Mouse (Mus musculus): ENCODE results near the gene Sc5d. TPM values are rescaled to one million over a fixed set of nuclear protein-coding genes. Genes with fewer than 3 reads are reported as not detected.
A peak's percentile ranks its signal among the peaks of the same experiment; 100 is the strongest.

Gene Sc5d
- polyA plus RNA-seq, 1 experiment from 2014 or later = 36.3 TPM

DNA sequence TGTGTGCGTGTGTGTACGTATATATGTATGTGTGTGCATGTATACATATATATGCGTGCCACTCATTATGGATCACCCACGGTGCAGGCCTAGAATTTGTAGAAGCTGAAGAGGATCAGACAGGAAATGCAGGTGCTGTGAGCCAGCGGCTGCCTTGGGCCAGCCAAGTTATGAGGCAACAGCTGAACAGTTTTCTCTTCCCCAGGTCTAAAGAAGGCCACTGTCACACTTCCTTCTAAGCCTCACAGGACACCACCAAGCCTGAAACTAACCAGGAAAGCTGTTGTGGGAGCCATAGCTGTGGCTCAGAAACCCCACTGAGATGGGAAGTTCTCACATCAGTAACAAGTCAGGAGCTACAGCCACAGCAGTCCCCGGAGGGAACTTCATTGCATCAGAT is 17.4 kb downstream of the Sc5d start:
- Histone ChIP-seq H3K27ac (no peak overlapping the region), H3K4me1 (no peaks in the 10 kb centered on the region), H3K9ac (no peak overlapping the region), H3K9me3 (replicated peaks) (no peaks in the 10 kb centered on the region), H3K27me3 (peaks cover 4% of the 10 kb centered on the region; the same call in 1 of the 2 replicates), H3K4me3 (replicated peaks) (no peak overlapping the region), H3K36me3 (no peaks in the 10 kb centered on the region), H3K4me2 (no peak overlapping the region)
- ATAC-seq (replicated peaks; ENCODE audit: low FRiP score) = no peak
- 87% methylated on average over 6 of the region's 6 CpGs for WGBS

- Histone ChIP-seq H3K36me3 (no peaks in the 10 kb centered on the region), H3K9me3 (replicated peaks) (no peaks in the 10 kb centered on the region), H3K27me3 (peaks cover 6% of the 10 kb centered on the region), H3K27ac (no peak overlapping the region), H3K4me1 (peaks cover 4% of the 10 kb centered on the region), H3K4me3 (replicated peaks) (no peak overlapping the region), H3K9ac (no peak overlapping the region), H3K4me2 (no peak overlapping the region)
- WGBS = 87% methylated on average over 5 of the region's 5 CpGs
- ATAC-seq (replicated peaks; ENCODE audit: low FRiP score) = no peak
These were observed 19.9 kb downstream of the Sc5d start for GRCm38 (mm10) chr9:42244173-42244572.

DNA sequence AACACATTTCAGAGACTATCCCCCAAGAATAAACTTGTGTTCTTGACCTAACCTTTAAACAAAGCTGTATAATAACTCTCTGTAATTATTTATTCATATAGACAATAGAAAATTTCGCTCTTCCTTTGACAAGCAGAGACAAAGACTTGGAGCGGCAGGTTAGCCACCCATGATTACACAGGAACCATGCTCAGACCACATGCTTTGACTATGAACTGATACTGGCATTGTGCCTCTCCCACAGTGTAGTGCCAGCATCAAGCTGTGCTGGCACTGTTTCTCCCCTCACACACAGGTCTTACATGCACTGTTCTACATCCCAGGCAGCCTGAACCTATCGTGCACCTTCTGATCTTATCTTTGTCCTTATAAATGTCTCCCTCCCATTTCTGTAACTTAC is 23.0 kb downstream of the Sc5d start:
- WGBS = 71% methylated on average over 3 of the region's 3 CpGs
- Histone ChIP-seq H3K4me2 (no peak overlapping the region), H3K4me1 (peaks cover 9% of the 10 kb centered on the region), H3K36me3 (no peaks in the 10 kb centered on the region), H3K9ac (no peak overlapping the region), H3K27ac (no peak overlapping the region), H3K9me3 (replicated peaks) (no peaks in the 10 kb centered on the region), H3K27me3 (peaks cover 17% of the 10 kb centered on the region), H3K4me3 (replicated peaks) (no peak overlapping the region)
- ATAC-seq (replicated peaks; ENCODE audit: low FRiP score) = no peak

- peak; percentile 40; the same call in 1 of the 2 replicates for ATAC-seq (replicated peaks; ENCODE audit: low FRiP score)
- peak overlapping the region; percentile 18; the same call in 1 of the 2 replicates for H3K4me3 ChIP-seq (replicated peaks)
- WGBS = 8% methylated on average over 11 of the region's 11 CpGs
- H3K27ac ChIP-seq = no peak overlapping the region
- H3K4me1 ChIP-seq = peaks cover 9% of the 10 kb centered on the region
- H3K9ac ChIP-seq = no peak overlapping the region
- no peaks in the 10 kb centered on the region for H3K36me3 ChIP-seq
- peaks cover 17% of the 10 kb centered on the region for H3K27me3 ChIP-seq
- H3K4me2 ChIP-seq = peak overlapping the region; percentile 52
- H3K9me3 ChIP-seq (replicated peaks) = no peaks in the 10 kb centered on the region
These were observed 23.5 kb downstream of the Sc5d start for GRCm38 (mm10) chr9:42240583-42240992.

DNA sequence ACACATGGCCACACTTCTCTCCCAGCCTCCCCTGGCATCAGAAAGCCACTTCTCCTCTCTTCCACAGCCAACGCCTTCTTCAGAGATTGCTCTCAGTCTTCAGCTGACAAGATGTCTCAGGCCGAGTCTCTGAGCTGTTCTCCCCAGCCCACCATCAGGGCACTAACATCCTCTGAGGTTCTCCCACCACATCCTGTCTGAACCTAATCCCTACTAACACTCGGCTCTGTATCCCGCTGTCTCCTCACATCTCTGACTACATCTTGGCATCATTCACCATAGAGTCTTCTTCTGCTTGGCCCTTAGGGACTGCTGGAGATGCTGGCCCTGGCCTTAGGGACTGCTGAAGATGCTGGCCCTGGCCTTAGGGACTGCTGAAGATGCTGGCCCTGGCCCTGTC is 25.2 kb downstream of the Sc5d start:
- WGBS = 86% methylated on average over 4 of the region's 4 CpGs
- no peaks in the 10 kb centered on the region for H3K36me3 ChIP-seq
- peaks cover 21% of the 10 kb centered on the region for H3K27me3 ChIP-seq
- H3K4me1 ChIP-seq = peaks cover 9% of the 10 kb centered on the region
- ATAC-seq (replicated peaks; ENCODE audit: low FRiP score) = no peak
- no peaks in the 10 kb centered on the region for H3K9me3 ChIP-seq (replicated peaks)
- no peak overlapping the region for H3K27ac ChIP-seq
- H3K4me3 ChIP-seq (replicated peaks) = no peak overlapping the region
- no peak overlapping the region for H3K4me2 ChIP-seq
- H3K9ac ChIP-seq = no peak overlapping the region

- H3K27ac ChIP-seq = no peak overlapping the region
These were observed 32.9 kb downstream of the Sc5d start for GRCm38 (mm10) chr9:42231116-42231515.

GRCm38 (mm10) chr9:42230333-42230732 is 33.7 kb downstream of the Sc5d start:
- no peak overlapping the region for H3K27ac ChIP-seq
- ATAC-seq (replicated peaks; ENCODE audit: low FRiP score) = no peak
- no peaks in the 10 kb centered on the region for H3K36me3 ChIP-seq
- H3K4me3 ChIP-seq (replicated peaks) = no peak overlapping the region
- no peak overlapping the region for H3K4me2 ChIP-seq
- H3K27me3 ChIP-seq = peaks cover 7% of the 10 kb centered on the region; the same call in 1 of the 2 replicates
- no peaks in the 10 kb centered on the region for H3K9me3 ChIP-seq (replicated peaks)
- WGBS = 80% methylated on average over 2 of the region's 2 CpGs
- H3K4me1 ChIP-seq = peaks cover 14% of the 10 kb centered on the region
- H3K9ac ChIP-seq = no peak overlapping the region

More at GRCm38 (mm10) chr9:42231116-42231515, 32.9 kb downstream of the Sc5d start:
- peaks cover 7% of the 10 kb centered on the region; the same call in 1 of the 2 replicates for H3K27me3 ChIP-seq
- H3K9me3 ChIP-seq (replicated peaks) = no peaks in the 10 kb centered on the region
- no peak overlapping the region for H3K4me3 ChIP-seq (replicated peaks)
- no peak overlapping the region for H3K4me2 ChIP-seq
- no peak overlapping the region for H3K9ac ChIP-seq
- H3K36me3 ChIP-seq = no peaks in the 10 kb centered on the region
- peaks cover 14% of the 10 kb centered on the region for H3K4me1 ChIP-seq
- ATAC-seq (replicated peaks; ENCODE audit: low FRiP score) = peak; percentile 58
- WGBS = 16% methylated on average over 5 of the region's 5 CpGs

GRCm38 (mm10) chr9:42229465-42230110 is 34.5 kb downstream of the Sc5d start:
- Histone ChIP-seq H3K27me3 (peaks cover 4% of the 10 kb centered on the region; the same call in 1 of the 2 replicates), H3K4me1 (peaks cover 14% of the 10 kb centered on the region), H3K27ac (no peak overlapping the region), H3K9ac (no peak overlapping the region), H3K9me3 (replicated peaks) (no peaks in the 10 kb centered on the region), H3K36me3 (no peaks in the 10 kb centered on the region), H3K4me2 (0 out of 2 replicates have a peak overlapping the region, but pooled peaks have one; percentile 19), H3K4me3 (replicated peaks) (no peak overlapping the region)
- WGBS = 41% methylated on average over 12 of the region's 12 CpGs
- peak; percentile 56; the same call in 1 of the 2 replicates for ATAC-seq (replicated peaks; ENCODE audit: low FRiP score)

DNA sequence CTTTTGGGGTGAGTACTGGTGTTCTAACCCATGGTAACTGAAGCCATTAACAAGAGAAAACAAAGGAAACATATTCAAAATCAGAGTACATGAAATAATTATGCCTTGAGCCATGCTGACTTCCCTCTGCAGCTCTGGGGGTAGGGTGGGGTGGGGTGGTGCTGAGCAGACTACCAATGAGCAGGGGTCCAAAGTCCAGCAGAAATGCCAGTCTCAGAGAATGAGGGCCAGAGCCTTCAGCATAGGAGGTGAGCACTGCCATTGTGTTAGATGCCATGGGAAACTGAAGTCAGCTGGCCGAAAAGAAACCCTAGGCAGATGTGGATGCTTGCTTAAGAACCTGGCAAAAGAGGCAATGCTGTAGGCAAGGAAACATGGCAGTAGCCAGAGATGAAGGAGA is 36.3 kb downstream of the Sc5d start:
- ATAC-seq (replicated peaks; ENCODE audit: low FRiP score) = no peak
- Histone ChIP-seq H3K4me3 (replicated peaks) (no peak overlapping the region), H3K9me3 (replicated peaks) (no peaks in the 10 kb centered on the region), H3K27ac (no peak overlapping the region), H3K4me1 (peaks cover 14% of the 10 kb centered on the region), H3K36me3 (no peaks in the 10 kb centered on the region), H3K9ac (no peak overlapping the region), H3K27me3 (peaks cover 4% of the 10 kb centered on the region; the same call in 1 of the 2 replicates), H3K4me2 (no peak overlapping the region)
- 81% methylated on average over 1 of the region's 1 CpGs for WGBS

DNA sequence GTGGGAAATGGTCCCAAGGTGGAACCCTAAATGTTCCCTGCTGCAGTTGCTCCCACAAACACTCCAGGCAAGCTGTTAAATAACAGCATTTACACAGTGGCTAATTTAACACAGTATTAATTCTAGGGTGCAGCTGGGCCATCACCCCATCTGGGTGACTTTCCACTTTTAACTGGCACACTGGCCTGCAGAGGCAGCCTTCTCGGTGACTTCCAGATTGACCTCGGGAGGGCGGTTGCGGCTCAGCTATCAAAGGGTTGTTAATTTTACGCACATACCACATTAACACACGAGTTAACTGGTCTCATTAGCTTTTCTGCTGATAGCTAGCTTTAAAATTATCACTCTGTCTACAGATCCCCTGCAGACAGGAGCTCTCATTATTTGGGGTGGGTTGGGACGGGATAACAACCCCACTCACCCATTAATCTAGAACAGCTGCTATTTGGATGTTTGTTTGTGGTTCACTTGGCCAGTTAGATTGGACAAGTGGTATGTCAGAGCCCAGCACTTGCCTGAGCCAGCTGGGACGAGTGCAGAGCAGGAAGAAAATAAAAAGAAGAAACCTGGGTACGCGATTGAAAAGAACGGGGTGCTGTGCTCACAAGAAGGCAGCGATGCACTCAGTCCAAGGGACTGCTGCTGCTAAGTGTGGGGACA is 44.9 kb downstream of the Sc5d start:
- Histone ChIP-seq H3K27me3 (peaks cover 13% of the 10 kb centered on the region; the same call in 1 of the 2 replicates), H3K4me2 (no peak overlapping the region), H3K27ac (no peak overlapping the region), H3K36me3 (no peaks in the 10 kb centered on the region), H3K9ac (no peak overlapping the region), H3K4me1 (peaks cover 27% of the 10 kb centered on the region), H3K9me3 (replicated peaks) (no peaks in the 10 kb centered on the region), H3K4me3 (replicated peaks) (no peak overlapping the region)
- WGBS = 23% methylated on average over 12 of the region's 12 CpGs
- ATAC-seq (replicated peaks; ENCODE audit: low FRiP score) = no peak

DNA sequence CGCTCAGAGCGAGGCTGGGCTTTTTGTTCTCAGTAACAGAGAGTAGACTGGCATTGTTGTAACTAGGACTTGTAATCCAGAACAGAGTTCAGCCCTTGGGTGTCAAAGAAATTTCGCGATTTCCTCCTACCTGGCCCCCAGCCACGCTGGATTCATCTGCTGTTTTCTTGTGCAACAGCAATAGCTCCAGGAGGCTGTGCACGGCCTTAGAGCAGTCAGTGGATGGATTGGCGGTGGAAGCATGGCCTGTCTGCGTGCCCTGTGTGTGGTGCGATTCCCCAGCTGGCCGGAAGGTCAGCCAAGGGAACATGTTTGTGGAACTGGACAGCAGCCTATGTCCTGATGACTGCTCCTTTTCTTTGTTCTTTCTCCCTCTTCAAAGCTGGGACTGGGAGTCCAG is 46.4 kb downstream of the Sc5d start:
- Histone ChIP-seq H3K36me3 (no peaks in the 10 kb centered on the region), H3K4me3 (replicated peaks) (no peak overlapping the region), H3K27ac (no peak overlapping the region), H3K4me1 (peaks cover 27% of the 10 kb centered on the region), H3K9me3 (replicated peaks) (no peaks in the 10 kb centered on the region), H3K9ac (no peak overlapping the region), H3K27me3 (peaks cover 13% of the 10 kb centered on the region; the same call in 1 of the 2 replicates), H3K4me2 (no peak overlapping the region)
- ATAC-seq (replicated peaks; ENCODE audit: low FRiP score) = no peak
- WGBS = 69% methylated on average over 10 of the region's 10 CpGs

GRCm38 (mm10) chr9:42214116-42214515 is 49.9 kb downstream of the Sc5d start:
- Histone ChIP-seq H3K27ac (no peak overlapping the region), H3K27me3 (0 out of 2 replicates have a peak, but pooled peaks cover 6% of the 10 kb centered on the region), H3K36me3 (no peaks in the 10 kb centered on the region), H3K9me3 (replicated peaks) (no peaks in the 10 kb centered on the region), H3K4me2 (no peak overlapping the region), H3K4me1 (peaks cover 11% of the 10 kb centered on the region), H3K4me3 (replicated peaks) (no peak overlapping the region), H3K9ac (no peak overlapping the region)
- 82% methylated on average over 1 of the region's 1 CpGs for WGBS
- no peak for ATAC-seq (replicated peaks; ENCODE audit: low FRiP score)
